Mouse (Mus musculus) spleen, postnatal 14 days (tissue): ENCODE results near the gene Grifin.

ENCODE experiments used
- DNase-seq, 2 experiments: peaks; one replicate each; pipeline ENCODE4 v3.0.0; 2021 to 2022; ENCODE audit warnings: low spot score in 2 of 2

Grifin gene

GRCm38 (mm10) chr5:140564896-140565295 lies at the start of gene Grifin:
TSS of gene Grifin (minus strand) at chr5:140565071.
- DNase-seq: no peak

- DNase-seq: no peak
Measured at GRCm38 (mm10) chr5:140614141-140614540, 49.3 kb upstream of the Grifin start.

DNA sequence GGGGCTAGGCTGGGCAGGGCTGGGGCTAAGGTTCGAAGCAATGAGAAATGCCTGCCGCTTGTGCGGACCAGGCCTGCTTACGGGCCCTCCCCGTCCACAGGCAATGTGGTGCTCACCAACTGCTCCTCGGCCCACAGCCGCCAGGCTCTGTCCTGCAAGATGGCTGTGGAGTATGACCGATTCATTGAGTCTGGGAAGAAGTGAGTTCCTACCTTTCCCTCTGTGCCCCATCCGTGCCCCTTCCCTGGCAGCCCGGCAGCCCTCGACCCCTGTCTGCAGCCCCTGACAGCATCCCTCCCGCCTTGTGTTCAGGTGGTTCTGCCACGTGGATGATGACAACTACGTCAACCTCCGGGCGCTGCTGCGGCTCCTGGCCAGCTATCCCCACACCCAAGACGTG lies 47.3 kb upstream of the Grifin start:
- DNase-seq: no peak

DNA sequence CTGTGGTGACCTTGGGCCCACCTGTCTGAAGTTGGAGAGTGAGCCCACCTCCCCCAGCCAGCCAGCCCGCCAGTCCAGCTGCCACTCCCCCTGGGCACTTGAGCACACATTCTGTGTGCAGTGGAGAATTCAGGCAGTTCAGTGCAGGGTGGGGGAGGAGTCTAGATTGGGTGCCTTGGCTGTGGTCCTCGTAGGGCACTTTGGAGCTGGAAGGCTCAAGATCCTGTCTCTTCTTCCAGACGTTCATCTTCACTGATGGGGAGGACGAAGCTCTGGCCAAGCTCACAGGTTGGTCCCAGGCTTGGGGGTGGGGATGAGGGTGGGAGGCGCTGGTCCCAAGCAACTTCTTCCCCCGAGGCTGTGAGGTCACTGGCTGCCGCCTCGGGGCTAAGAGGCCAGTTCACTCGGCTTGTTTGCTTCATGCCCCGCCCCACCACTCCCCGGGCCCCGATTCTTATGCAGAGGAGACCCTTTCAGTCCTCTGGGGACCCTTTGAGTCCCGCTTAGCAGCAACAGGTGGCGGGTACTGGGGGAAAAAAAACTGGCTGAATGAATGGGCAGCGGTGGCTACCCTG lies 46.8 kb upstream of the Grifin start:
- no peak for DNase-seq

DNA sequence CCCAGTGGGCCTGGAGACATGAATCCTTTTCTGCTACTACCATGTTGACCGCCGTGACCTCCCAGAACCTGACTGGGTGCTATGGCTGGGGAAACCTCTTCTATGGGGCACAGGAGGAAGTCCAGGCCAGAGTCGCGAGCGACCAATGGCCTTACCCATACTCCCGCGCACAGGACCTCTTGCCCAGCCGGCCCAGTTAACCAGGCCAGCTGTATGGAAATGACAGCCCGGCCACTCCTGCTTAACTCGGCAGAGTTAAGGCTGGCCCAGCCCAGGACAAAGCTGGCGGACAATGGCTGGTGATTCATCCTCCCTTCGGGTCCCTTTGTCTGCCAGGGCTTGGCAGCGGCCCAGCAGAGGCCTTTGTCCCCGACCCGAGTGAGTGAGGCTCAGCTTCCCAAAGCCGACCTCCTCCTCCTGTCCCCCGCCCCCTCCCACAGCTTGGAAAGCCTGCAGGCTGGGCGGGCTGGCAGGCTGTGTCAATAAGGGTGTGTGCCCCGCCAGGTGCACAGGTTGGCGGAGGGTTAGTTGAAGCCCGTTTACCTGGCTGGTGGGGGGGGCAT lies 46.2 kb upstream of the Grifin start:
- DNase-seq: no peak

- DNase-seq: no peak
Measured at GRCm38 (mm10) chr5:140610273-140611011, 45.6 kb upstream of the Grifin start.

GRCm38 (mm10) chr5:140609511-140610272 lies 44.8 kb upstream of the Grifin start:
- no peak for DNase-seq

DNA sequence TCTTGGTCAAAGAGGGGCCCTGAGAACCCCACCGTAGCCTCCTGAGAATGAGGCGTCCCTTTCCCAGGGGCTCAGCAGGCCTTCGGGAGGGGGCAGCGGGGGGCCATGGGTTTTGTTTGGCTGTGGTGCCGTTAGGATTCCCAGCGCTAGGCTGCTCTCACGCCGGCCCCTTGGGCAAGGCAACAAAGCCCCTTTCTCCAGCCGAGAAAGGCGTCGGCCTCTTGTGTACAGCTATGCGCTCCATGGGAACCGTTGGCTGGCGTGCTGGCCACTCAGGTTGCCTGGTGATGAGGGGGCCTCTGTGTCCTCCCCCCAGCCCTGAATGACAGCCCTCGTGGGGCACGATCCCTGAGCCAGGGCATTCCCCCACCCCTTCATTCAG lies 43.8 kb upstream of the Grifin start:
- DNase-seq: no peak

GRCm38 (mm10) chr5:140607836-140608633 lies 43.2 kb upstream of the Grifin start:
- DNase-seq: no peak

- DNase-seq: peak; percentile 75 to 79
Measured at GRCm38 (mm10) chr5:140607001-140607835, 42.3 kb upstream of the Grifin start, which contains the start of gene Lfng. TSS of gene Lfng (plus strand) at chr5:140607320.

DNA sequence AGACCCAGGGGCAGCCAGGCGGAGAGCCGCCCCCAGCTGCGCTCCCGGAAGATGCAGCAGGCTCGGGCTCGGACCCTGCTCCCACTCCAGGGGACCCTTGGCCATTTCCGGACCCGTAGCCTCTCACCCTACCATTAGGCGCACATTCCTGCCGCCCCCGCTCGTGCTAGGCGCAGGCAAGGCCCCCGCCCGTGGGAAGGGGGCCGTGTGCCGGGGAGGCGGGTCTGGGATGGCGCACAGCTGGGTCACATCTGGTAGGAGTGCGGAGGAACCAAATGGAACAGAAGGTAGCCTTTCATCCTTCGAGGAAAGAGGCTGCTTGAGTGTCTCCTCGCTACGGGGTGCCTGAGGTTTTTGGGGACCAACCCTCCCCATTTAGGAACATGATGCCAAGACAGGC lies 41.5 kb upstream of the Grifin start:
- DNase-seq: no peak

- DNase-seq: no peak
Measured at GRCm38 (mm10) chr5:140605228-140605627, 40.4 kb upstream of the Grifin start.

DNA sequence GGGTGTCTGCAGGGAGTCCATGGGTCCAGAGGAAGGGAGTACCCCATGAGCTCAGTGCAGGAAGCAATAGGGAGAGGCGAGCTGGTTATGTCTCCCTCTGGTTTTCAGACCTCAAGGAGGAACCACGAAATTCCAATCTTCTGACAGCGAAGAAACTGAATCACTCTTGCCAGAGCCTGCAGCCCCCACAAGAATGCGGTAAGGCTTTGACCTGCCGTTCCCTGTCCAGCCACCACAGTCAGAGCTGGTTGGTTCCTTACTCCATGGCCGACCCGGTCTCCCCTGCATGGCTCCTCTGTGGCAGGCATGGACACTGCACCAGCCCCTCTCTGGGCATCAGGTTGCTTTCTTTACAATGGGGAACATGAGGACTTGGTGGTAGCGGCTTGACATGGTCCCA lies 39.5 kb upstream of the Grifin start:
- no peak for DNase-seq

GRCm38 (mm10) chr5:140602540-140602939 lies 37.7 kb upstream of the Grifin start:
- DNase-seq: no peak

GRCm38 (mm10) chr5:140601712-140602111 lies 36.8 kb upstream of the Grifin start:
- DNase-seq: no peak

DNA sequence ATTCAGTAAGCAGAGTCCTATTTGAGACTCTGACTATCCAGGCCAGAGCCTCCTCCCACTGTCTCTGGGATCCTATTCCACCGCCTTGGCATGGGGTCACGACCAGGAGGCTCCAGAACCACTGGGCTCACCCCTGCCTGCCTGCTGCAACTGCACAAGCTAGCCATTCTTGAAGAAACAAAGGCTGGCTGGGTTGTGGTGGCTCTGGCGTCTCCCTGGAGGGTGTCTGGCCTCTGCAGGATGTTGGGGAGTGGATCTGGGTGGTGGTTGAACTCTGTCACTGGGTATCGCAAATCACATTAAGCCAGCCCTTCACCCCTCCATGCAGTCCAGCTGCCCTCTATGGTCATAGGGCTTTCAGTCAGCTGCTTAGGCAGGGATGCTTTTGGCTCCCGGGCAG lies 35.1 kb upstream of the Grifin start:
- DNase-seq: no peak

DNA sequence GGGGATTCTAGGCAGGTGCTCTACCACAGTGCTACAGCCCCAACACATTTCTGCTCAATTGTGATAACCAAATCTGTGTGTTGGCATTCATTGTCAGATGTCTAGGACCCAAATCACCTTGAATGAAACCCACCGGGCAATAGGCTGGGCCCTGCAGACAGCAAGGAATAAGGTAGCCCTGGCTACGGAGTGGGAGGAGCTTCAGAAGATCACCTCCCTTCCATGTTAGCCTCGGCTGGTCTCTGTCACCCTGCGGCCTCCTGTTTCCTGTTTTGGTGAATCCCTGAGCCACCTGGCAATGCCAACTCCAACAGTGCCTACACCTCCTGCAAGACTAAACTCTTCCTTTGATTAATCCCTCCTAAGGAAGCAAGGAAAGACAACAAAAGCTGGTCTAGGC lies 32.9 kb upstream of the Grifin start:
- no peak for DNase-seq

- peak in 1 of 2 experiments; percentile 59 for DNase-seq
Measured at GRCm38 (mm10) chr5:140596927-140597588, 32.2 kb upstream of the Grifin start.

DNA sequence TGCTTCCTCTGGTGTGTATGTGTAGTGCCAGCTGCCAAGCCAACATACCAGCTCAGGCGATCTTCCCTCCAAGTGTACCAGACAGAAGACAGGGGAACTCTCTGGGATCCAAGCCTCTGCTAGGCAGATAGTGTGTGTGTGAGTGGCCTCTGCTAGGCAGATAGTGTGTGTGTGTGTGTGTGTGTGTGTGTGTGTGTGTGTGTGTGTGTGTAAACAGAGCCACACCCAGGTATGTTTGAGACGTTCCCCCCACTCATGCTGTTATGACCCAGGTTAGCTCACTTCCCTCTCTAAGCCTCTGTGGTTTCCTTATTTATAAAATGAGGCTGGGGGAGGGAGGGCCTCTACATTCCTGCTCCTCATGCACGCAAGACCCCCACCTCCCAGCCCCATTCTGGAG lies 31.6 kb upstream of the Grifin start:
- DNase-seq: no peak

- DNase-seq: no peak
Measured at GRCm38 (mm10) chr5:140594846-140595245, 30.0 kb upstream of the Grifin start.
